Mouse (Mus musculus) liver, embryonic 16.5 days (tissue): ENCODE data around the gene Prrt1. TPM values are rescaled to one million over a fixed set of nuclear protein-coding genes. Genes with fewer than 3 reads are reported as not detected.

Source experiments
- ATAC-seq: fragments of 200-750 bp; cut with Nextera tagmentation; 2 replicates; pipeline ENCODE4 v1.8.0; 2017; ENCODE audit warnings: low read depth, mild to moderate bottlenecking, moderate number of reproducible peaks, moderate library complexity
- H3K27ac ChIP-seq: fragments of 300-500 bp; sonication (generic); 2 replicates; pipeline ENCODE4 v1.5.1; 2014; ENCODE audit warnings: mild to moderate bottlenecking, low read length
- H3K27me3 ChIP-seq: fragments of 300-500 bp; sonication (generic); 2 replicates; pipeline ENCODE4 v1.6.1; 2014; ENCODE audit warnings: low read depth, low read length, mixed read lengths; ENCODE audit not compliant: control insufficient read depth, insufficient read depth
- H3K36me3 ChIP-seq: fragments of 300-500 bp; sonication (generic); 2 replicates; pipeline ENCODE4 v1.6.1; 2014; ENCODE audit warnings: mild to moderate bottlenecking; ENCODE audit not compliant: control insufficient read depth, insufficient read depth
- H3K4me1 ChIP-seq: fragments of 300-500 bp; sonication (generic); 2 replicates; pipeline ENCODE4 v1.6.1; 2014; ENCODE audit warnings: low read depth, low read length, mixed read lengths; ENCODE audit not compliant: control insufficient read depth
- H3K4me2 ChIP-seq: fragments of 300-500 bp; sonication (generic); 2 replicates; pipeline ENCODE4 v1.6.1; 2014; ENCODE audit warnings: low read depth, low read length, mixed read lengths
- H3K4me3 ChIP-seq: fragments of 300-500 bp; sonication (generic); 2 replicates; pipeline ENCODE4 v1.5.1; 2014; ENCODE audit warnings: low read depth, mild to moderate bottlenecking, low read length
- H3K9ac ChIP-seq: fragments of 300-500 bp; sonication (generic); 2 replicates; pipeline ENCODE4 v1.6.1; 2014; ENCODE audit warnings: low read depth, low read length
- H3K9me3 ChIP-seq: fragments of 300-500 bp; sonication (generic); replicated peaks from 2 replicates; pipeline ENCODE4 v1.6.1; 2016; ENCODE audit warnings: low read length; ENCODE audit not compliant: control insufficient read depth
- WGBS: fragments of 180-500 bp; shearing (Covaris S2); extraction: QIAGEN DNeasy Blood & Tissue Kit; methylation state at CpG from one replicate; pipeline ENCODE4 v1.1.7; 2014; ENCODE audit not compliant: insufficient replicate concordance; 5-methylcytosine and 5-hydroxymethylcytosine counted together
- polyA plus RNA-seq: library from polyadenylated mRNA; unstranded; fragments of >200 nt; fragmentation: Nextera tagmentation; extraction: Ambion mirVana; gene quantifications from 2 replicates; pipeline ENCODE4 v1.2.1, GENCODE M21; 2015

Gene Prrt1
- polyA plus RNA-seq, 1 experiment from 2014 or later: not detected

DNA sequence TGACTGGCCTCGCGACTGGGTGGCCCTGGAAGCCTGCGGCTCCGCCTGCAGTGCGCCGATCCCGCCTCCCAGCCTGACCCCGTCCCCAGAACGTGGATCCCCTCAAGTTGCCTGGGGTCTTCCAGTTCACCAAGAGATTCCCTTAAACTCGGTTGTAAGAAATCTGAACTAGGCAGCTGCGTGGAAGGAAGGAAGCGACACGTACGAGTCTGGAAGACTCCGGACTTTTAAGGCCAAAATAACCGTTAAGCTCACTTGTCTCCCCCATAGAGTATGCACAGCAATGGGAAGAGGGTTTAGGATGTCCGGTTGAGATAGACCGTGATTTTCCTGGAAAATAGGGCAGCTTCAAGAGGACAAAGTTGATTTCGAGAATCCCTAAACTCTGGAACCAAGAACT is 41.5 kb upstream of the Prrt1 start:
- H3K27me3 ChIP-seq: no peaks in the 10 kb centered on the region
- peak overlapping the region; percentile 100 for H3K4me2 ChIP-seq
- H3K9ac ChIP-seq: peak overlapping the region; percentile 92
- H3K9me3 ChIP-seq: no peaks in the 10 kb centered on the region
- H3K36me3 ChIP-seq: no peaks in the 10 kb centered on the region
- H3K27ac ChIP-seq: peak overlapping the region; percentile 72
- H3K4me3 ChIP-seq: peak overlapping the region; percentile 93
- whole genome bisulfite sequencing: under 1% methylated on average over 19 of the region's 19 CpGs
- H3K4me1 ChIP-seq: peaks cover 53% of the 10 kb centered on the region
- no peak for ATAC-seq

DNA sequence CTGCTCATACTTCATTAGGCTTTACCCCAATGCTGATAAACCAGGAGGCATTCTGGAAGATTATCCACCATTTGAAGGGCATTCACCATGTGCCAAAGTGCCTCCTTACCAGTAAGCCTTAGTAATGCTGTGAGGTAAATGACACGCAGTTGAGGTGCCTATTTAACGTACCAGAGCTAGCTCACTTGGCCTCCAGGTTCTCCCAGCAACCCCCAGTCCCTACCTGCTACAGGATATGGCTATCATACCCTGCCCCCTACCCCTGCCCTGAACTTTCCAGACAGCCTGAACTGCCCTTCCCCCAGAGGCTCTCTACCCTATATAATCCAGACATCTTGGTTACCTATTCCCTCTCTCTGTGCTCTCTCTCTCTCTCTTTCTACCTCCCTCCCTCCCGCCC is 40.6 kb upstream of the Prrt1 start:
- H3K36me3 ChIP-seq: no peaks in the 10 kb centered on the region
- no peaks in the 10 kb centered on the region for H3K9me3 ChIP-seq
- H3K4me1 ChIP-seq: peaks cover 63% of the 10 kb centered on the region
- no peak for ATAC-seq
- WGBS: 47% methylated on average over 3 of the region's 3 CpGs
- no peak overlapping the region for H3K4me3 ChIP-seq
- no peaks in the 10 kb centered on the region for H3K27me3 ChIP-seq
- peak overlapping the region; percentile 100; the same call in 1 of the 2 replicates for H3K4me2 ChIP-seq
- peak overlapping the region; percentile 15; the same call in 1 of the 2 replicates for H3K9ac ChIP-seq
- H3K27ac ChIP-seq: peak overlapping the region; percentile 26; the same call in 1 of the 2 replicates

DNA sequence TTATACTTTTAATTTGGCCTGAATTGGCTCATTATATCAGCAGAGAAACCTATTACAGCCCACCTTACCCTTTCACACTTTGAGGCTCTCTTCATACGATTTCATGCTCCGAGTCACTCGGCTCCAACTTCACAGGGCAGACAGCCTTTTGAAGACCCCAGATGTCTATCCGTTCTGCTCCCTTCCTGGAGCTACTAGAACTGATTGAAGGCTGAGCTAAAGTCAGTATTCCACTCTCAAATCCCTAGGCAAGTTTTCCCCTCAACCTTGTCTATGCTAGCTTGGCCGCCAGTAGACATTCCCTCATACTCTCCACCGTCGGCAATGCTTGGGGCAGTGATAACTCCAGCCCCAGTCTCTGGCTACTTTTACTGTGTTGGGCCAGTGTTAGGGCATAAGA is 40.1 kb upstream of the Prrt1 start:
- H3K9ac ChIP-seq: peak overlapping the region; percentile 37; the same call in 1 of the 2 replicates
- peak overlapping the region; percentile 89 for H3K27ac ChIP-seq
- H3K9me3 ChIP-seq: no peaks in the 10 kb centered on the region
- no peaks in the 10 kb centered on the region for H3K27me3 ChIP-seq
- peak overlapping the region; percentile 100 for H3K4me2 ChIP-seq
- H3K36me3 ChIP-seq: no peaks in the 10 kb centered on the region
- peaks cover 67% of the 10 kb centered on the region for H3K4me1 ChIP-seq
- ATAC-seq: no peak
- peak overlapping the region; percentile 83 for H3K4me3 ChIP-seq
- whole genome bisulfite sequencing: 23% methylated on average over 7 of the region's 7 CpGs

DNA sequence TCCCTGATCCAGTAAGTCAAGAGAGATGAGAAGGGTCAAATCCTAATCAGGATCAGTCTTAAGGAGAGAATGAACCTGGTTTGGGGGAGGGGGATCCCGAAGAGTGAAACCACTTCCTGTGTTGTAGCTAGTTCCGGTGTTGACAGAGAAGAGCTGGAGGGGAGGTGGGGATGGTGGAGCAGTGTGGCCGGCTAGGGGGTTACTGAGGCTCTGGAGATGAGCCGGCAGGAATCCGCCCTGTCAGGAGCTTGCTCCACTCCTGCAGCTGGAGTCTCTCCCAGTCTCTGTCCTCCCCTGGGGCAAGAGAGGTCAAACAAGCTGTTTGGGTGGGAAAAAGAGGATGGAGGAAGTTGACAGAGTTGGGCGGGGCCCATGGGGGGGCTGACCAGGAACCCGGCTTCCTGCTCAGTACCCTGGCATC is 39.6 kb upstream of the Prrt1 start, which contains the start of gene Gpsm3:
Gpsm3 (plus strand) TSS at position 126 of the 421 bp plus-strand sequence.
- Histone ChIP-seq H3K9ac (peak within 1 kb of the TSS; percentile 95; the same call in 1 of the 2 replicates), H3K36me3 (peaks cover 2% of the 10 kb centered on the region; the same call in 1 of the 2 replicates), H3K4me2 (peak within 1 kb of the TSS; percentile 100), H3K4me3 (peak within 1 kb of the TSS; percentile 83), H3K27ac (peak within 1 kb of the TSS; percentile 89), H3K4me1 (peaks cover 67% of the 10 kb centered on the region), H3K9me3 (no peaks in the 10 kb centered on the region), H3K27me3 (no peaks in the 10 kb centered on the region)
- ATAC-seq: no peak
- WGBS: 4% methylated on average over 7 of the region's 7 CpGs

DNA sequence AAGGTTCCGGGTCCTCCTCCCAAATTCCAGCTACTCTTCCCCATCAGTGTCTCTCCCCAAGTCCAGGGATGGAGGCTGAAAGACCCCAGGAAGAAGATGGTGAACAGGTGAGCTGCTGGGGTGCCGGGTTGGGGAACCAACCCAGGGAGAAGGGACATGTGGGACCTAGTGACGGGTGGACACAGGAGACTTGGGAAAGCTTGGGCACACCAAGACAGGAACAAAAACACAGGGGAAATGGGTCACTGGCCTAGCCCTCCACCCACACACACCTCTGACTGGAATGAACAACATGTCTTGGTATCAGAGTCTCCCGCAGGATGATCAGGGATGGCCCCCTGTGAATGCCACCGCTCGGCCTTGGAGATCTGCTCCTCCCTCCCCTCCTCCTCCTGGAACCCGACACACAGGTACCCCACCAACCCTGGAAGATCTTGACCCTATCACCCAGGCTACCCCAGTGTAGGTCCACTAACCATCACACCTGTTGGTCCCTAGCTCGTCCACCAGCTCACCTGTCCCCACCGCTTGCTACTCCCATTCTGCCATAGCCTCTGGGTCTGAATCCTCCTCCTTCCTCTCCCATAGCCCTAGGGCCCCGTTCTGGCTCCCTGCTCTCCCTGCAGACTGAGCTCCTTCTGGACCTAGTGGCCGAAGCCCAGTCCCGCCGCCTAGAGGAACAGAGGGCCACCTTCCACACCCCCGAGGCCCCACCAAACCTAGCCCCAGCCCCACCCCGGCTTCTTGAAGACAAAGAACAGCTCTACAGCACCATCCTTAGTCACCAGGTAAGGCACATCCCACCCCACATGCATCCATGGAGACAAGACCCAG is 39.0 kb upstream of the Prrt1 start:
- 38% methylated on average over 15 of the region's 15 CpGs for WGBS
- Histone ChIP-seq H3K4me1 (peaks cover 67% of the 10 kb centered on the region), H3K9ac (peak overlapping the region; percentile 95; the same call in 1 of the 2 replicates), H3K27me3 (no peaks in the 10 kb centered on the region), H3K4me3 (peak overlapping the region; percentile 83), H3K9me3 (no peaks in the 10 kb centered on the region), H3K4me2 (peak overlapping the region; percentile 100), H3K36me3 (peaks cover 4% of the 10 kb centered on the region), H3K27ac (peak overlapping the region; percentile 89)
- no peak for ATAC-seq

DNA sequence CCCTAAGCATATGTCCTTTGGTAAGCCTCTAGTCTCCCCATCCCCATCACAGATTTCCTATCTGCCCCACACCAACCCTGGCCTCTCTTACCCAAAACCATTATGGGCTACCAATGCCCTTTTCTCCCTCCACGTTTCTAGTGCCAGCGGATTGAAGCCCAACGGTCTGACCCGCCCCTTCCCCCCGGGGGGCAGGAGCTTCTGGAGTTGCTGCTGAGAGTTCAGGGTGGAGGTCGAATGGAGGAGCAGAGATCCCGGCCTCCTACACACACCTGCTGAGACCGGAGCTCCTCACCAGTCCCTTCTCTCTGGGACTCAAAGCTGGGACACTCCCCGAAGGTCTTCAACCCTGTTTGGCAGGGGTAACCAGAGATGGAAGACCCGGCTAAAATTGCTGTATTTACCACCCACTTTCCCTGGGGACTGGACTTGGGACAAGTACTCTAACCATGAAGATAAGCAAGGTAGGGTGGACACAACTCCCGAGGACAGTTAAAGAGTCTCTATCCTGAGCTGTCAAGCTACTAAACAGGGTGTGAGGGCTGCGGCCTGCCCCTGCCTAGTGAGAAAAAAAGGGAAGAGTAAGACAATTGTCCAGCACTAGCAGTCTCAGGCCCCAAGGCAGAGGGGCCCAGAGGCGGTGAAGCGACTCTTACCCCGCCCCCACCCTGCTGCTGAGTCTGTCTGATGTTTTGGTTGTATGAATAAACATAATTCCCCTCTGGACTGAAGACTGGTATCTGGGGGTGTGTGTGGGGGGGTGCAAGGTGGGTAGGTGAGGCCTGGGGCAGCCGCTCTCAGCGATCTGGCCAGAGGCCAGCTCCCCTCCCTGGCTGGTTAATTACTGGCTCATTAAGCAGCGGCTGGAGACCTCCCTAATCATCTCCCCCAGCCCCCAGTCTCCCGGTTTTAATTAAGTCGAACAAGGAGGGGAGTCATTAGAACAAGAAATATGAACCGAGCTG is 38.0 kb upstream of the Prrt1 start, which contains the start of gene Pbx2:
Pbx2 (plus strand) TSS at position 238 of the 965 bp plus-strand sequence.
- peak within 1 kb of the TSS; percentile 100 for H3K4me2 ChIP-seq
- peaks cover 10% of the 10 kb centered on the region for H3K36me3 ChIP-seq
- peaks cover 65% of the 10 kb centered on the region for H3K4me1 ChIP-seq
- peak within 1 kb of the TSS; percentile 89 for H3K27ac ChIP-seq
- H3K9ac ChIP-seq: peak within 1 kb of the TSS; percentile 95
- no peaks in the 10 kb centered on the region for H3K27me3 ChIP-seq
- H3K4me3 ChIP-seq: peak within 1 kb of the TSS; percentile 83
- H3K9me3 ChIP-seq: no peaks in the 10 kb centered on the region
- 5% methylated on average over 21 of the region's 21 CpGs for WGBS
- no peak for ATAC-seq

DNA sequence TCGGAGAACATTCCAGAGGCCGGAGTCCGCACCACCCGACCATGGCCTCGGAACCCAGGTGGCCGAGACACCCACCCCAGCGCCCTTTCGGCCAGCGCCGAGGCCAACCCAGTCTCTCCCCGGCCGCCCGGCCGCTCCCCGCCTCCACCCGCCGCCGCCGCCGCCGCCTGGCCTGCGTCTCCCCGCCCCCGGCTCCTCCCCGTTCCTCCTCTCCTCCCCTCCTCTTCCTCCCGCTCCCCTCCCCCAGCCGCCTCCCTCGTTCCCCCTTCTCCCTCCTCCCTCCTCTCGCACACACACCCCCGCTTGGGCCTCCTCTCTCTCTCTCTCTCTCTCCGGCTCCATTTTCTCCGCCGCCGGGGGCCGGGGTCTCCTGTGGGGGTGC is 37.3 kb upstream of the Prrt1 start:
- H3K36me3 ChIP-seq: peaks cover 10% of the 10 kb centered on the region
- peak; percentile 65 for ATAC-seq
- H3K4me2 ChIP-seq: peak overlapping the region; percentile 100
- peak overlapping the region; percentile 89 for H3K27ac ChIP-seq
- peaks cover 63% of the 10 kb centered on the region for H3K4me1 ChIP-seq
- H3K9ac ChIP-seq: peak overlapping the region; percentile 95
- whole genome bisulfite sequencing: under 1% methylated on average over 21 of the region's 35 CpGs
- no peaks in the 10 kb centered on the region for H3K9me3 ChIP-seq
- H3K27me3 ChIP-seq: no peaks in the 10 kb centered on the region
- H3K4me3 ChIP-seq: peak overlapping the region; percentile 83

DNA sequence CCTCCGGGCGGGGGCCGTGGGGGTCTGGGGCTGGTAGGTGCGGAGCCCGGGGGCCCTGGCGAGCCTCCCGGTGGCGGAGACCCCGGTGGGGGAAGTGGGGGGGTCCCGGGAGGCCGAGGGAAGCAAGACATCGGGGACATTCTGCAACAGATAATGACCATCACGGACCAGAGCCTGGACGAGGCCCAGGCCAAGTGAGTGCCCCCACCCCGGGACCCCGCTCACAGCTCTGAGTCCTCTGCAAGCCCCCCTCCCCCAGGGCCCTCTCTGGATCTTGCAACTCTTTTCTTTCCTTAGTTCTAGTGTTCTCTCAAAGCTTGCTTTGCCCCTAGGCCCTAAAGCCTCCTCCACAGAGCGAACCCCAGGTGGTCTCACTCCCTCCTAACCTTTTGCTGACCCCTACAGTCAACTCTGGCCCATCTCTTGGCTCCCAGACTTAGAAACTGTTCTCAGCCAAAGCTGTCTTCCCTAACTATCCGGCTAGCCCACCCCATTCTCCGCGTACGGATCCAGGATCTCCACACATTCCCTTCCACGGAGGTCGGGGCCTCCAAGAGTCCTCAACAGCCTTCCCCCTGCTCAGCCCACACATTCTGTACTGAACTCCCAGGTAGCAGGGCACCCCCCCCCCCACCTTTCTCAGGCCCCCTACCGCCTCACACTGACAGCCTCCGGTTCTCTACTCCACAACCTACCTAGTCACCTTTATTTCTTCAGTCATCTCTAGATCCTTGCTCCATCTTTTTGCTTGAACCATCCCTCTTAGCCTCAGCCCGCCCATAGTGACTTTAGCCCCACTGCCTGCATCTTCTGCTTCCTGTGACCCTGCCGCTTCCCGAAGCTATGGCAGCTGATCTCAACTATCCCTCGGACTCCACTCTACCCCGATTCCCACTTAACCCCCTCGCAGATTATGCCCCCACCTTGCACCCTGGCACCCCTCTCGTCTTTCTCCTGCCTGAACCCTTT is 36.5 kb upstream of the Prrt1 start:
- 3% methylated on average over 31 of the region's 32 CpGs for WGBS
- Histone ChIP-seq H3K36me3 (peaks cover 10% of the 10 kb centered on the region), H3K4me2 (peak overlapping the region; percentile 100), H3K4me1 (peaks cover 67% of the 10 kb centered on the region), H3K27ac (peak overlapping the region; percentile 89), H3K9ac (peak overlapping the region; percentile 95), H3K4me3 (peak overlapping the region; percentile 83), H3K27me3 (no peaks in the 10 kb centered on the region), H3K9me3 (no peaks in the 10 kb centered on the region)
- no peak; the same call in 1 of the 2 replicates for ATAC-seq
